Mouse (Mus musculus) CH12.LX (cell line): ENCODE results near the gene Tm9sf3. TPM values are rescaled to one million over a fixed set of nuclear protein-coding genes. Genes with fewer than 3 reads are reported as not detected.

Experiments used
- DNase-seq: peaks from one replicate; pipeline ENCODE4 v3.0.0-alpha.2; 2013; ENCODE audit errors: extremely low read depth
- H3K27ac ChIP-seq: 2 replicates; pipeline ENCODE4 v1.5.1; 2012; ENCODE audit warnings: low read depth, mild to moderate bottlenecking, control low read depth, moderate library complexity; ENCODE audit not compliant: insufficient read depth
- H3K27me3 ChIP-seq: replicated peaks from 2 replicates; pipeline ENCODE3; 2012; ENCODE audit warnings: inconsistent platforms
- H3K36me3 ChIP-seq, 2 experiments: replicated peaks in 1 of 2; 2 replicates each; pipeline versions ENCODE3 to v1.6.1; 2012; ENCODE audit warnings: inconsistent platforms in 1 of 2, low read length in 1 of 2, mild to moderate bottlenecking in 1 of 2, mixed read lengths in 1 of 2, moderate library complexity in 1 of 2; ENCODE audit not compliant: control insufficient read depth in 1 of 2, insufficient read depth in 1 of 2
- H3K4me1 ChIP-seq, 2 experiments: 2 replicates each; pipeline ENCODE4 v1.6.1; 2012; ENCODE audit warnings: inconsistent platforms in 1 of 2, moderate library complexity in 1 of 2; ENCODE audit not compliant: insufficient read depth in 2 of 2, control insufficient read depth in 1 of 2
- H3K4me2 ChIP-seq: 2 replicates; pipeline ENCODE4 v1.6.1; 2012; ENCODE audit warnings: low read depth, mild to moderate bottlenecking, control low read depth; ENCODE audit not compliant: poor library complexity, insufficient read depth, severe bottlenecking
- H3K4me3 ChIP-seq, 3 experiments: fragments of 150-350 bp in 1 of 3; sonication (generic) in 1 of 3; replicated peaks in 1 of 3; 2 replicates each; pipeline versions ENCODE3 to v1.5.1; 2011 to 2012; ENCODE audit warnings: low read depth in 2 of 3, low read length in 2 of 3, mild to moderate bottlenecking in 2 of 3, moderate library complexity in 2 of 3, control low read depth in 1 of 3, improper control_type of control experiment in 1 of 3, inconsistent platforms in 1 of 3, mixed read lengths in 1 of 3; ENCODE audit not compliant: poor library complexity in 1 of 3
- H3K79me2 ChIP-seq: replicated peaks from 2 replicates; pipeline ENCODE4 v1.6.1; 2012; ENCODE audit warnings: mild to moderate bottlenecking, moderate library complexity; ENCODE audit not compliant: control insufficient read depth, poor library complexity, insufficient read depth, severe bottlenecking; ENCODE audit errors: extremely low read depth
- H3K9ac ChIP-seq: 2 replicates; pipeline ENCODE4 v1.6.1; 2012; ENCODE audit warnings: low read depth, mild to moderate bottlenecking, control low read depth, moderate library complexity; ENCODE audit not compliant: insufficient read depth
- H3K9me3 ChIP-seq: replicated peaks from 2 replicates; pipeline ENCODE3; 2012; ENCODE audit warnings: low read length, inconsistent platforms, mixed read lengths
- BHLHE40 ChIP-seq: IDR thresholded peaks from 2 replicates; pipeline ENCODE4 v1.6.1; 2011; ENCODE audit warnings: mild to moderate bottlenecking, low read depth, low read length, improper control_type of control experiment
- CHD1 ChIP-seq: IDR thresholded peaks from 2 replicates; pipeline ENCODE4 v1.6.1; 2012; ENCODE audit warnings: low read depth, low read length, improper control_type of control experiment, inconsistent platforms
- CTCF ChIP-seq, 2 experiments: IDR thresholded peaks in 1 of 2; conservative IDR thresholded peaks in 1 of 2; 2 replicates each; pipeline ENCODE4 v1.5.1; 2011 to 2012; ENCODE audit warnings: low read depth in 2 of 2, low read length in 2 of 2, improper control_type of control experiment in 1 of 2, inconsistent platforms in 1 of 2, mild to moderate bottlenecking in 1 of 2, moderate library complexity in 1 of 2
- EP300 ChIP-seq: IDR thresholded peaks from 2 replicates; pipeline ENCODE4 v1.6.1; 2011; ENCODE audit warnings: low read length, improper control_type of control experiment
- JUND ChIP-seq: conservative IDR thresholded peaks from 2 replicates; pipeline ENCODE4 v1.6.1; 2011; ENCODE audit warnings: low read depth, low read length, improper control_type of control experiment
- MAFK ChIP-seq: IDR thresholded peaks from 2 replicates; pipeline ENCODE4 v1.6.1; 2011; ENCODE audit warnings: low read length, improper control_type of control experiment; ENCODE audit not compliant: insufficient replicate concordance
- MEF2A ChIP-seq: IDR thresholded peaks from 2 replicates; pipeline ENCODE4 v1.6.1; 2014; ENCODE audit warnings: low read depth, mild to moderate bottlenecking, inconsistent platforms, low read length, improper control_type of control experiment, borderline replicate concordance
- MXI1 ChIP-seq: IDR thresholded peaks from 2 replicates; pipeline ENCODE4 v1.6.1; 2011; ENCODE audit warnings: mild to moderate bottlenecking, low read depth, low read length, improper control_type of control experiment
- MYC ChIP-seq: IDR thresholded peaks from 2 replicates; pipeline ENCODE4 v1.6.1; 2011; ENCODE audit warnings: low read depth, mild to moderate bottlenecking, improper control_type of control experiment, low read length
- NELFE ChIP-seq: IDR thresholded peaks from 2 replicates; pipeline ENCODE4 v1.6.1; 2011; ENCODE audit warnings: low read depth, low read length, improper control_type of control experiment
- POLR2A ChIP-seq: IDR thresholded peaks from 2 replicates; pipeline ENCODE4 v1.6.1; 2011; ENCODE audit warnings: low read depth, mild to moderate bottlenecking, improper control_type of control experiment, low read length
- POLR2AphosphoS2 ChIP-seq: IDR thresholded peaks from 2 replicates; pipeline ENCODE4 v1.6.1; 2011; ENCODE audit warnings: low read depth, low read length, improper control_type of control experiment
- SIN3A ChIP-seq: IDR thresholded peaks from 2 replicates; pipeline ENCODE4 v1.6.1; 2012; ENCODE audit warnings: low read length, improper control_type of control experiment, inconsistent platforms
- SMC3 ChIP-seq: IDR thresholded peaks from 2 replicates; pipeline ENCODE4 v1.6.1; 2011; ENCODE audit warnings: low read depth, low read length, improper control_type of control experiment
- ZC3H11A ChIP-seq: IDR thresholded peaks from 2 replicates; pipeline ENCODE4 v1.6.1; 2012; ENCODE audit warnings: low read depth, mild to moderate bottlenecking, inconsistent platforms, low read length, improper control_type of control experiment
- ZKSCAN1 ChIP-seq: IDR thresholded peaks from 2 replicates; pipeline ENCODE4 v1.6.1; 2012; ENCODE audit warnings: low read depth, inconsistent platforms, low read length, improper control_type of control experiment, borderline replicate concordance
- ZMIZ1 ChIP-seq: IDR thresholded peaks from 2 replicates; pipeline ENCODE4 v1.6.1; 2012; ENCODE audit warnings: low read depth, mild to moderate bottlenecking, inconsistent platforms, low read length, improper control_type of control experiment
- dilution Hi-C: fragments of 300-500 bp; cut with MboI; formaldehyde crosslinking; loops from 2 replicates; pipeline ENCODE4 v1.14.3; 2020; ENCODE audit warnings: low sequenced_read_pairs; ENCODE audit not compliant: extremely low pct_unique_long_range_greater_than_20kb, extremely low pct_ligation_motif_present
- in situ Hi-C: fragments of 300-500 bp; cut with MboI; formaldehyde crosslinking; loops from 3 replicates; pipeline ENCODE4 v1.14.3; 2019; ENCODE audit warnings: low sequenced_read_pairs, low pct_ligation_motif_present, low pct_unique_long_range_greater_than_20kb, mixed read lengths
- polyA plus RNA-seq: library from polyadenylated mRNA; unstranded; fragments of >175 nt; gene quantifications from 2 replicates; pipeline ENCODE4 v1.2.1, GENCODE M21; 2012; ENCODE audit warnings: low read depth; ENCODE audit not compliant: insufficient read length
- total RNA-seq, 2 experiments: library from RNA; depleted of rRNA; stranded (reverse); fragments of 300-350 nt in 1 of 2; fragments of >200 nt in 1 of 2; gene quantifications; 2 replicates each; pipeline ENCODE4 v1.2.3; 2012 to 2014

The Tm9sf3 gene
- total and polyA plus RNA-seq, 3 experiments = 137 to 294 (median 182) TPM

- H3K27ac ChIP-seq = no peak overlapping the region
- dilution Hi-C loops = no loop called here
Observed at GRCm38 (mm10) chr19:41310971-41311703, 47.3 kb upstream of the Tm9sf3 start.

GRCm38 (mm10) chr19:41303933-41304332 is 40.1 kb upstream of the Tm9sf3 start:
- H3K36me3 ChIP-seq = peaks cover 88 to 100% of the 10 kb centered on the region in 2 experiments
- 0 out of 2 replicates have a peak, but pooled peaks cover 2% of the 10 kb centered on the region for H3K79me2 ChIP-seq
- in situ Hi-C loops (loop anchor here (10.0 to 25.0 kb wide), 3 partner anchors 158 to 458 kb away; no protein-coding TSS in a partner anchor), dilution Hi-C loops (no loop called here)
- TF ChIP-seq MXI1 = no peak
- no peak for TF ChIP-seq BHLHE40
- TF ChIP-seq JUND = no peak
- TF ChIP-seq POLR2A = no peak
- TF ChIP-seq SIN3A = no peak
- H3K4me3 ChIP-seq = no peak overlapping the region
- H3K4me2 ChIP-seq = no peak overlapping the region
- H3K27ac ChIP-seq = no peak overlapping the region
- no peaks in the 10 kb centered on the region for H3K9me3 ChIP-seq
- DNase-seq = no peak
- no peaks in the 10 kb centered on the region for H3K27me3 ChIP-seq
- no peaks in the 10 kb centered on the region for H3K4me1 ChIP-seq
- H3K9ac ChIP-seq = no peak overlapping the region

More at GRCm38 (mm10) chr19:41310971-41311703, 47.3 kb upstream of the Tm9sf3 start:
- in situ Hi-C loops = loop anchor here (25.0 kb wide), 2 partner anchors 151 to 451 kb away; no protein-coding TSS in a partner anchor
- no peaks in the 10 kb centered on the region for H3K9me3 ChIP-seq
- peaks cover 0 to 23% of the 10 kb centered on the region in 2 experiments; a peak in 2 of 4 replicates for H3K4me1 ChIP-seq
- DNase-seq = no peak
- no peak overlapping the region for H3K4me2 ChIP-seq
- no peak overlapping the region for H3K4me3 ChIP-seq
- H3K79me2 ChIP-seq = 0 out of 2 replicates have a peak, but pooled peaks cover 2% of the 10 kb centered on the region
- peaks cover 50 to 91% of the 10 kb centered on the region in 2 experiments for H3K36me3 ChIP-seq
- TF ChIP-seq NELFE = no peak
- TF ChIP-seq ZKSCAN1 = no peak
- TF ChIP-seq SMC3 = no peak
- TF ChIP-seq POLR2AphosphoS2 = no peak
- TF ChIP-seq EP300 = no peak
- TF ChIP-seq BHLHE40 = no peak
- TF ChIP-seq MEF2A = no peak
- TF ChIP-seq ZC3H11A = no peak
- TF ChIP-seq, all 38 proteins: peak for 0
- H3K27me3 ChIP-seq = no peaks in the 10 kb centered on the region
- H3K9ac ChIP-seq = no peak overlapping the region

GRCm38 (mm10) chr19:41303433-41303832 is 39.6 kb upstream of the Tm9sf3 start:
- peaks cover 90 to 100% of the 10 kb centered on the region in 2 experiments for H3K36me3 ChIP-seq
- dilution Hi-C loops = no loop called here
- no peak overlapping the region for H3K27ac ChIP-seq
- in situ Hi-C loops = loop anchor here (10.0 to 25.0 kb wide), 3 partner anchors 159 to 459 kb away; no protein-coding TSS in a partner anchor
- H3K79me2 ChIP-seq = 0 out of 2 replicates have a peak, but pooled peaks cover under 1% of the 10 kb centered on the region
- TF ChIP-seq ZMIZ1 (no peak), ZKSCAN1 (no peak), CTCF (conservative IDR thresholded peaks at IDR 0.05 in 1 of 2, IDR thresholded peaks at IDR 0.05 in 1 of 2; ENCODE audit: low read depth in 2 of 2, low read length in 2 of 2) (no peak), CHD1 (no peak), MYC (no peak), MAFK (no peak), BHLHE40 (no peak)
- no peaks in the 10 kb centered on the region for H3K4me1 ChIP-seq
- H3K9ac ChIP-seq = no peak overlapping the region
- no peak overlapping the region for H3K4me2 ChIP-seq
- H3K4me3 ChIP-seq = no peak overlapping the region
- no peaks in the 10 kb centered on the region for H3K27me3 ChIP-seq
- H3K9me3 ChIP-seq = no peaks in the 10 kb centered on the region
- no peak for DNase-seq
